Mouse (Mus musculus) spleen, adult 2 months (tissue): ENCODE data around the gene Esrrb. TPM values are rescaled to one million over a fixed set of nuclear protein-coding genes. Genes with fewer than 3 reads are reported as not detected.
A peak's percentile ranks its signal among the peaks of the same experiment; 100 is the strongest.

Experiments used
- DNase-seq, 2 experiments: peaks; one replicate each; pipeline versions ENCODE4 v3.0.0 to v3.0.0-alpha.2; 2012 to 2021; ENCODE audit warnings: low spot score in 2 of 2, low read depth in 1 of 2
- H3K27ac ChIP-seq: fragments of 200-500 bp; 2 replicates; pipeline ENCODE4 v1.5.1; 2012; ENCODE audit warnings: low read length, inconsistent platforms; ENCODE audit not compliant: insufficient read depth
- H3K27me3 ChIP-seq: fragments of 200-500 bp; 2 replicates; pipeline ENCODE4 v1.6.1; 2012; ENCODE audit warnings: mild to moderate bottlenecking, moderate library complexity, low read length, inconsistent platforms; ENCODE audit not compliant: control insufficient read depth, insufficient read depth
- H3K36me3 ChIP-seq: fragments of 200-500 bp; 2 replicates; pipeline ENCODE4 v1.6.1; 2012; ENCODE audit warnings: mild to moderate bottlenecking, low read length, inconsistent platforms; ENCODE audit not compliant: control insufficient read depth, insufficient read depth
- H3K4me1 ChIP-seq: fragments of 200-500 bp; 2 replicates; pipeline ENCODE4 v1.6.1; 2011; ENCODE audit warnings: inconsistent platforms; ENCODE audit not compliant: control insufficient read depth, insufficient read depth, insufficient read length
- H3K4me3 ChIP-seq: fragments of 200-500 bp; 2 replicates; pipeline ENCODE4 v1.5.1; 2011; ENCODE audit warnings: mild to moderate bottlenecking, inconsistent platforms; ENCODE audit not compliant: insufficient read depth, insufficient read length; ENCODE audit errors: extremely low read depth
- CTCF ChIP-seq: fragments of 200-500 bp; IDR thresholded peaks from 2 replicates; pipeline ENCODE4 v1.5.1; 2011; ENCODE audit warnings: mild to moderate bottlenecking, inconsistent platforms; ENCODE audit not compliant: insufficient read depth, insufficient read length, insufficient replicate concordance; ENCODE audit errors: extremely low read depth
- POLR2A ChIP-seq: fragments of 200-500 bp; IDR thresholded peaks from 2 replicates; pipeline ENCODE4 v1.6.1; 2011; ENCODE audit warnings: low read depth, low read length, inconsistent platforms
- WGBS: fragments of 180-500 bp; shearing (Covaris S2); methylation state at CpG from one replicate; pipeline ENCODE4 v1.1.7; 2018; 5-methylcytosine and 5-hydroxymethylcytosine counted together
- polyA plus RNA-seq: library from polyadenylated mRNA; depleted of rRNA; stranded (reverse); fragments of >200 nt; gene quantifications from 2 replicates; pipeline ENCODE4 v1.2.3, GENCODE M21; 2012

Gene Esrrb
- polyA plus RNA-seq, 1 experiment = 0.05 TPM

DNA sequence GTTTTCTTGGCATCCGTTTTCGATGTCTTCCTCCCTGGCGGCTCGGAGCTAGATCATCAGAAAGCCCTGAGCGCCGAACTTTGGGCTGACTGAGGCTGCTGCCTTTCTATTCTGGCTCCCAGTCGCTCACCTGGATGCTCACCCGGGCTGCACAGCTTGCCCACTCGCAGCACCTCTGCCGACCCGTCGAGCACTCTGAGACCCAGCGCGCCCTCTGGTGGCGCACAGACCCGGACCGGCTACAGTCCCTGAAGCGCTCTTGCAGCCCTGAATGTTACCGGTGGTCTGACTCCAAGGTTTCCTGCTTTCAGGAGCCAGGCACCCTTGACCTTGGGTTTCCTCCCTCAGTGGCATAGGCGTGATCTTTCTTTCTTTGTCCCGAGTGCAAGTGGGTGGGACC lies 41.8 kb downstream of the Esrrb start:
- no peak overlapping the region for H3K27ac ChIP-seq
- H3K27me3 ChIP-seq = no peaks in the 10 kb centered on the region
- H3K36me3 ChIP-seq = no peaks in the 10 kb centered on the region
- WGBS = 9% methylated on average over 21 of the region's 21 CpGs
- TF ChIP-seq CTCF = peak; percentile 85
- no peak for TF ChIP-seq POLR2A
- H3K4me3 ChIP-seq = no peak overlapping the region
- DNase-seq = peak; percentile 8 to 53
- H3K4me1 ChIP-seq = no peaks in the 10 kb centered on the region

DNA sequence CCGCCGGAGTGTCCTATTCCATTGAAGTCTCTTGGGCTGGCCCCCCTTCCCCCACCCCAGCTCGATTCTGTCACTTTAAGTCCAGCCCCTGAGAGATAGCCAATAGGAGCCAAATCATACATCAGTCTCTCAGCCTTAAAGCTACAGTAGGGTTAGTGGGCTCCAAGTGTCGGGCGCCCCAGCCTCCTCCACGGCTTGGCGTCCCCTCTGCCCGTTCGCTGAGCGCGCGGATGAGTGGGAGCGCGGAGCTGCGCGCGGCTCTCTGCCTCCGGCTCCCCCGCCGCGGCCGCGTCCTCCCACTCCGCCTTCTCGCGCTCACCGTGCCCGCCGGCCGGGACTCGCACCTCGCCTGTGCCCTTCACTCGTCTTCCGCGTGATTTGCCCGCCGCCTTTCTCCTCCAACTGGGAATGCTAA lies 60.6 kb downstream of the Esrrb start:
- H3K27me3 ChIP-seq = peaks cover 13% of the 10 kb centered on the region; the same call in 1 of the 2 replicates
- 2% methylated on average over 37 of the region's 37 CpGs for WGBS
- no peak overlapping the region for H3K27ac ChIP-seq
- no peak for TF ChIP-seq POLR2A
- no peaks in the 10 kb centered on the region for H3K36me3 ChIP-seq
- DNase-seq = no peak
- no peak overlapping the region for H3K4me3 ChIP-seq
- H3K4me1 ChIP-seq = no peaks in the 10 kb centered on the region

DNA sequence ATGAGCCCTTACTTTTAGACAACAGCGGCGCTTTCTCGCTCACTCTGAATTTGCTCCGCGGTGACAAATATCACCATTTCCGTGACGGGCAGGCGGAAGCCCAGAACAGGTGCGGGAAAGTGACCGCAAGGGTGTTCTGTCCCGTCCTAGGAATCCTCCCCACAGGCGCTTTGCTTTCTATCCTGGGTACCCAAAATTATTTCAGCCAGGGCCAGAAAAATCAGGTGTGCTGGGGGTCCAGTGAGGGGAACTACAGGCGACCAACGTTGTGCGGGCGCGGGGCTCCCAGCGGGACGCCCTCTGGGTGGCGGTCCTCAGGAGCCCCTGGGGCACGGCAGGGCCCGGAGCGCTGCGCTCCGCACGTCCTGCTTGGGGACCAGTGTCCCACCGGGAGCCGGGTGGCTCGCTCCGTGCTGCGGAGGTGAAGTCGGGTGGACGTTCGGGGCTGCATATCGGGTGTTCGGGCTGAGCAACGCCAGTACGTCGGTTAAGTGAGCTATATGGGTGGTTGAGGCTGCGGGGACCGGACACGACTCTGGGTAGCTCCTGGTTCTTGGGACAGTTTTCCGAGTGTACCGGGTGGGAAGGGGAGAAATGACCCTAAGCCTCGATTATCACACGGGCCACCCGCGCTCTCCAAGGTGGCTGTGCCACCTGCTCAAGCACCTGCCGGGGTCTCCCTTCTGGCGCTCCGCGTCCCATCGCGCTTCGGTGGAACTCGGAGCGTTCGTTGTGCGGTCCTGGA lies 61.4 kb downstream of the Esrrb start:
- Histone ChIP-seq H3K27me3 (peaks cover 13% of the 10 kb centered on the region; the same call in 1 of the 2 replicates), H3K4me3 (no peak overlapping the region), H3K4me1 (no peaks in the 10 kb centered on the region), H3K36me3 (no peaks in the 10 kb centered on the region), H3K27ac (no peak overlapping the region)
- TF ChIP-seq POLR2A (no peak), CTCF (no peak)
- no peak for DNase-seq
- WGBS = 9% methylated on average over 59 of the region's 59 CpGs

DNA sequence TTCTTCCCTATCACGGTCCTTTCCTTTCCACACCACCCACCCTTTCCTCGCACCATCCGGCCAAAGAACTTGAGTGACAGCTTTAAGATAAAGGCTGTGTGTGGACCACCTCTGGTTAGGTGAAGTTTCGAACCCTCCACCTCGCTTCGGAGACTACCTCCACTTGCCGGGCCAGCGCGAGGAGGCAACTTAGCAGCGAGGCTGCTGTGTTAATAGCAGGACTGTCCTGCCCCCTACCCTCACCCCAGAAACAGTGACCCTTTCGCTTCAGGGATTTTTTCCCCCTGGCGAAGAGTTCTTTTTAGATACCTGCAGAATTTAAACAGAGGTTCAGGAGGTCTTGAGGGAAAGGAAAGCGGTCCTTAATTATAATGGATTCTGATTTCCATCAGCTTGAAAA lies 62.2 kb downstream of the Esrrb start:
- Histone ChIP-seq H3K4me1 (no peaks in the 10 kb centered on the region), H3K36me3 (no peaks in the 10 kb centered on the region), H3K27ac (no peak overlapping the region), H3K4me3 (no peak overlapping the region), H3K27me3 (peaks cover 13% of the 10 kb centered on the region; the same call in 1 of the 2 replicates)
- 11% methylated on average over 13 of the region's 13 CpGs for WGBS
- TF ChIP-seq CTCF = no peak
- no peak for TF ChIP-seq POLR2A
- DNase-seq = no peak

DNA sequence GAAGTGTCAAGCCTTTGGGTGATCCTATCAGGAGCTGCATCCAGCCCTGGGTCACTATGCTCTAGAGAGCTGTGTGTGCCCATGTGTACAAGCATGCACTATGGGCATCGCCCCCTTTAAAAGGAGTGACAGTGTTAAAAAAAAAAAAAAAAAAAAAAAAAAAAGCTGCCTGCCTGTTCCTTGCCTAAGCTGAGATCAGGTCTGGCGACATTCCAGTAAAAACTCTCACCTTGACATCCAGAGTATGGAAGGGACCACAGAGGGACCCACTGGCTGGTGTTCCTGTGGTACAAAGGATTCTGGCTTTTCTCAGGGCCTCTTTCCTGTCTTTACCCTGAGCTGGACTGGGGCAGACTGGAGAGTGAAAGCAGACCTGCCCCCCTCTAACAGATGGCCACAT lies 66.7 kb downstream of the Esrrb start:
- no peak for TF ChIP-seq POLR2A
- no peak for TF ChIP-seq CTCF
- H3K27ac ChIP-seq = no peak overlapping the region
- no peak overlapping the region for H3K4me3 ChIP-seq
- H3K27me3 ChIP-seq = peaks cover 2% of the 10 kb centered on the region; the same call in 1 of the 2 replicates
- no peak for DNase-seq
- H3K4me1 ChIP-seq = no peaks in the 10 kb centered on the region
- WGBS = 52% methylated on average over 2 of the region's 2 CpGs
- H3K36me3 ChIP-seq = no peaks in the 10 kb centered on the region

DNA sequence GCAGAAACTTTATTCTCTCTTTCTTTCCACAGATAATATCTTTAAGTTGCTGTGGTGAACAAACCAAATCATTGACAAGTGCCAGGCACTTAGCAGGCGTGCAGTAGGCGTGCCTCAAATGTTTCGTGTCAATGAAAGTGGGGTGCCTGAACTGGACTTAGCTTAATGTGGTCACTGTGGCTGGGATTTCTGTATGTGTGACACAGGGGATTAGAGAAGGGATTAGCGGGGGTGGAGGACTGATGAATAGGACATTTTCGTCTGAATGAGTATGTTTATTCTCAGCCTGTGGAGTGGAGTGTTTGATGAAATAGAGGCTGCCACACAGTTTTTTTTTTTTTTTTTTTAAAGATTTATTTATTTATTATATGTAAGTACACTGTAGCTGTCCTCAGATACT lies 70.8 kb downstream of the Esrrb start:
- no peak for TF ChIP-seq CTCF
- no peak for TF ChIP-seq POLR2A
- Histone ChIP-seq H3K27ac (no peak overlapping the region), H3K4me1 (no peaks in the 10 kb centered on the region), H3K36me3 (no peaks in the 10 kb centered on the region), H3K4me3 (no peak overlapping the region), H3K27me3 (no peaks in the 10 kb centered on the region)
- no peak for DNase-seq
- 79% methylated on average over 5 of the region's 5 CpGs for WGBS

DNA sequence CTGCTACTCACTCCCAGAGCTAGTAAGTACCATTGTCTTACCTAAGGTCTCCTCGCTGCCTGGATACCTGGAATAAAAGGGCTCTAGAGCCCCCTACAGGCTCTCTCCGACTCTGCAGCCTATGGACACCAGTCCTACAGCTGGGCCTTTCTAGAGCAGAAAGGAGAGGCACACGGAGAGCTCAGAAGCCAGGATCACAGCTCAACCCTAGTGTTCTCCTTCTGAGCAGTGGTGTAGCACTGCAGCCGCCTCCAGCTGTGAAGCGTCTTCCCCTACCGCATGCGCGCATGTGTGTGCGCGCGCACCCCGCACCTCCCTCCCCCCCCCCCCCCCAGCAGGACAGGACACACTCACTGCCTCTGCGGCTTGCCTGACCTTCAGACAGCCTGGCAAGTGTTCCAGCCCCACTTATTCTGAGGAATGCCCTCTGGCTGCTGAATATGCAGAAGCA lies 72.5 kb downstream of the Esrrb start:
- TF ChIP-seq POLR2A = no peak
- no peak overlapping the region for H3K4me3 ChIP-seq
- no peak overlapping the region for H3K27ac ChIP-seq
- no peaks in the 10 kb centered on the region for H3K4me1 ChIP-seq
- 7% methylated on average over 13 of the region's 13 CpGs for WGBS
- no peaks in the 10 kb centered on the region for H3K36me3 ChIP-seq
- DNase-seq = peak in 1 of 2 experiments; percentile 6
- no peaks in the 10 kb centered on the region for H3K27me3 ChIP-seq
